14 mouse cellular contexts compared by ENCODE assay signal in genomic region chr14:25243698-25244097, GRCm38 (mm10).
DNase-seq lines count a peak whose midpoint lies in the region; ATAC-seq lines count a peak whose summit lies in the region.
"Had no signal": no experiment of that assay in that cellular context is flagged by ENCODE, and none has a peak within 500 bp of the region (broad histone marks: within the 10 kb centered on the region; RNA-seq: fewer than 3 reads in every experiment).

No protein-coding gene starts in this region.

- H3K27me3 ChIP-seq in kidney, embryonic 15.5 days = no peaks in the 10 kb centered on the region
- no peaks in the 10 kb centered on the region for H3K27me3 ChIP-seq in embryonic facial prominence, embryonic 13.5 days
- H3K27me3 ChIP-seq in hindbrain, embryonic 16.5 days (replicated peaks; ENCODE audit: control insufficient read depth, insufficient read depth, low read length) = no peaks in the 10 kb centered on the region
- H3K27me3 ChIP-seq in midbrain, embryonic 15.5 days (replicated peaks) = no peaks in the 10 kb centered on the region
- H3K27me3 ChIP-seq: CH12.LX, Patski had no signal

- H3K4me3 ChIP-seq in kidney, embryonic 15.5 days (replicated peaks) = no peak overlapping the region
- no peak overlapping the region for H3K4me3 ChIP-seq in embryonic facial prominence, embryonic 13.5 days
- no peak overlapping the region for H3K4me3 ChIP-seq in hindbrain, embryonic 16.5 days (ENCODE audit: low read length)
- H3K4me3 ChIP-seq in midbrain, embryonic 15.5 days = no peak overlapping the region
- H3K4me3 ChIP-seq: myocyte had no signal

- 36% methylated on average over 5 of the region's 5 CpGs for WGBS in kidney, embryonic 15.5 days
- WGBS in embryonic facial prominence, embryonic 13.5 days = 62% methylated on average over 5 of the region's 5 CpGs
- WGBS in hindbrain, embryonic 16.5 days = 50% methylated on average over 5 of the region's 5 CpGs
- WGBS in midbrain, embryonic 15.5 days = 57% methylated on average over 5 of the region's 5 CpGs

- no peak; the same call in 1 of the 2 replicates for ATAC-seq in kidney, embryonic 15.5 days (replicated peaks; ENCODE audit: low FRiP score)
- no peak for ATAC-seq in embryonic facial prominence, embryonic 13.5 days (ENCODE audit: insufficient number of reproducible peaks, insufficient read depth, low FRiP score, low TSS enrichment, low read depth)
- peak; percentile 41 for ATAC-seq in hindbrain, embryonic 16.5 days
- no peak for ATAC-seq in midbrain, embryonic 15.5 days (replicated peaks)
- ATAC-seq: Patski had no signal

- H3K27ac ChIP-seq in kidney, embryonic 15.5 days = peak overlapping the region; percentile 59; the same call in 1 of the 2 replicates
- 0 out of 2 replicates have a peak overlapping the region, but pooled peaks have one; percentile 60 for H3K27ac ChIP-seq in embryonic facial prominence, embryonic 13.5 days
- H3K27ac ChIP-seq in hindbrain, embryonic 16.5 days (ENCODE audit: low read depth, low read length) = no peak overlapping the region
- peak overlapping the region; percentile 23 for H3K27ac ChIP-seq in midbrain, embryonic 15.5 days

- H3K4me1 ChIP-seq in kidney, embryonic 15.5 days = peaks cover 29% of the 10 kb centered on the region
- peaks cover 32% of the 10 kb centered on the region for H3K4me1 ChIP-seq in embryonic facial prominence, embryonic 13.5 days
- peaks cover 9% of the 10 kb centered on the region for H3K4me1 ChIP-seq in hindbrain, embryonic 16.5 days (ENCODE audit: control insufficient read depth, insufficient read depth, low read depth, low read length)
- H3K4me1 ChIP-seq in midbrain, embryonic 15.5 days = peaks cover 11% of the 10 kb centered on the region

- no peak for DNase-seq in kidney, postnatal 36 days
- DNase-seq in c-Kit-positive CD71-positive TER-119-positive erythroid progenitor cells, embryonic 14.5 days (ENCODE audit: low spot score) = no peak
- DNase-seq in cerebellum, adult 9-10 months = no peak
- DNase-seq in thymus, postnatal 10 days (ENCODE audit: low spot score in 2 of 2) = no peak
- DNase-seq: heart, postnatal 10 days; lung, postnatal 4 days; thymus, adult 18-20 months had no signal

- H3K36me3 ChIP-seq in kidney, embryonic 15.5 days = no peaks in the 10 kb centered on the region
- no peaks in the 10 kb centered on the region for H3K36me3 ChIP-seq in embryonic facial prominence, embryonic 13.5 days
- no peaks in the 10 kb centered on the region for H3K36me3 ChIP-seq in hindbrain, embryonic 16.5 days (ENCODE audit: control insufficient read depth, insufficient read depth, low read length)
- H3K36me3 ChIP-seq in midbrain, embryonic 15.5 days (replicated peaks) = no peaks in the 10 kb centered on the region

- H3K4me2 ChIP-seq in kidney, embryonic 15.5 days = peak overlapping the region; percentile 38
- H3K4me2 ChIP-seq in embryonic facial prominence, embryonic 13.5 days = peak overlapping the region; percentile 24; the same call in 1 of the 2 replicates
- H3K4me2 ChIP-seq in hindbrain, embryonic 16.5 days (ENCODE audit: low read length) = no peak overlapping the region
- no peak overlapping the region for H3K4me2 ChIP-seq in midbrain, embryonic 15.5 days

- H3K9ac ChIP-seq in kidney, embryonic 15.5 days = no peak overlapping the region
- no peak overlapping the region for H3K9ac ChIP-seq in embryonic facial prominence, embryonic 13.5 days
- H3K9ac ChIP-seq in hindbrain, embryonic 16.5 days (ENCODE audit: low read depth, low read length) = 0 out of 2 replicates have a peak overlapping the region, but pooled peaks have one; percentile 4
- H3K9ac ChIP-seq in midbrain, embryonic 15.5 days = no peak overlapping the region

- H3K9me3 ChIP-seq in kidney, embryonic 15.5 days (replicated peaks) = no peaks in the 10 kb centered on the region
- no peaks in the 10 kb centered on the region for H3K9me3 ChIP-seq in embryonic facial prominence, embryonic 13.5 days
- H3K9me3 ChIP-seq in hindbrain, embryonic 16.5 days (ENCODE audit: control insufficient read depth, low read length) = no peaks in the 10 kb centered on the region
- H3K9me3 ChIP-seq in midbrain, embryonic 15.5 days = no peaks in the 10 kb centered on the region

Comparison
In these comparisons a context has a peak if more than half of its experiments do, and no peak if none do; other contexts are left out.
1. H3K4me2 ChIP-seq: peak in kidney, embryonic 15.5 days (single experiment) and embryonic facial prominence, embryonic 13.5 days (single experiment); none in hindbrain, embryonic 16.5 days (single experiment) and midbrain, embryonic 15.5 days (single experiment).